Mouse (Mus musculus) erythroblast, embryonic 14.5 days (primary cell): ENCODE data around the gene Ppie. TPM values are rescaled to one million over a fixed set of nuclear protein-coding genes. Genes with fewer than 3 reads are reported as not detected.

ENCODE experiments used
- H3K27me3 ChIP-seq: 2 replicates; pipeline ENCODE4 v1.6.1; 2012; ENCODE audit warnings: inconsistent platforms; ENCODE audit not compliant: control insufficient read depth
- H3K36me3 ChIP-seq: 2 replicates; pipeline ENCODE4 v1.6.1; 2012; ENCODE audit warnings: mild to moderate bottlenecking, inconsistent platforms; ENCODE audit not compliant: control insufficient read depth
- H3K4me1 ChIP-seq: 2 replicates; pipeline ENCODE4 v1.6.1; 2012; ENCODE audit warnings: inconsistent platforms; ENCODE audit not compliant: control insufficient read depth
- H3K4me3 ChIP-seq: replicated peaks from 2 replicates; pipeline ENCODE3; 2012; ENCODE audit warnings: moderate library complexity, mild to moderate bottlenecking, inconsistent platforms
- H3K9me3 ChIP-seq: 2 replicates; pipeline ENCODE4 v1.6.1; 2012; ENCODE audit warnings: low read length, inconsistent platforms, mixed read lengths; ENCODE audit not compliant: control insufficient read depth
- GATA1 ChIP-seq: IDR thresholded peaks from 2 replicates; pipeline ENCODE4 v1.6.1; 2012; ENCODE audit warnings: low read length, inconsistent platforms, mixed read lengths
- TAL1 ChIP-seq: IDR thresholded peaks from 3 replicates; pipeline ENCODE4 v1.6.1; 2012; ENCODE audit warnings: low read length, inconsistent platforms, mixed read lengths
- polyA plus RNA-seq: library from polyadenylated mRNA; stranded (reverse); fragments of >175 nt; gene quantifications from 2 replicates; pipeline ENCODE4 v1.2.3, GENCODE M21; 2012

Gene Ppie
- polyA plus RNA-seq, 1 experiment: 0.44 TPM

DNA sequence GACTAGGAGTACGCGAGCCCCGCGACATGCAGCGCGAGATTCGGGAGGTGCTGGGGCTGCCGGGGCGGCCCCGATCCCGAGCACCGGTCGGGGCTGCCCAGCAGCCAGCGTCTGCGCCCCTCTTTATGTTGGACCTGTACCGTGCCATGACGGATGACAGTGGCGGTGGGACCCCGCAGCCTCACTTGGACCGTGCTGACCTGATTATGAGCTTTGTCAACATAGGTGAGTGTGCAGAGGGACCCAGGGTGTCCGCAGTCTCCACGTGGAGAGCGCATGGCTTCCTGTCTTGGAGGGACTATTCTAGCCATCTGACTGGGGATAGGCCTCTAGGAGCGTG, 34.3 kb downstream of the Ppie start:
- peaks cover 44% of the 10 kb centered on the region for H3K27me3 ChIP-seq
- H3K9me3 ChIP-seq: no peaks in the 10 kb centered on the region; the same call in 1 of the 2 replicates
- H3K36me3 ChIP-seq: no peaks in the 10 kb centered on the region
- H3K4me3 ChIP-seq: no peak overlapping the region
- peaks cover 6% of the 10 kb centered on the region for H3K4me1 ChIP-seq
- TF ChIP-seq TAL1: no peak
- no peak for TF ChIP-seq GATA1

DNA sequence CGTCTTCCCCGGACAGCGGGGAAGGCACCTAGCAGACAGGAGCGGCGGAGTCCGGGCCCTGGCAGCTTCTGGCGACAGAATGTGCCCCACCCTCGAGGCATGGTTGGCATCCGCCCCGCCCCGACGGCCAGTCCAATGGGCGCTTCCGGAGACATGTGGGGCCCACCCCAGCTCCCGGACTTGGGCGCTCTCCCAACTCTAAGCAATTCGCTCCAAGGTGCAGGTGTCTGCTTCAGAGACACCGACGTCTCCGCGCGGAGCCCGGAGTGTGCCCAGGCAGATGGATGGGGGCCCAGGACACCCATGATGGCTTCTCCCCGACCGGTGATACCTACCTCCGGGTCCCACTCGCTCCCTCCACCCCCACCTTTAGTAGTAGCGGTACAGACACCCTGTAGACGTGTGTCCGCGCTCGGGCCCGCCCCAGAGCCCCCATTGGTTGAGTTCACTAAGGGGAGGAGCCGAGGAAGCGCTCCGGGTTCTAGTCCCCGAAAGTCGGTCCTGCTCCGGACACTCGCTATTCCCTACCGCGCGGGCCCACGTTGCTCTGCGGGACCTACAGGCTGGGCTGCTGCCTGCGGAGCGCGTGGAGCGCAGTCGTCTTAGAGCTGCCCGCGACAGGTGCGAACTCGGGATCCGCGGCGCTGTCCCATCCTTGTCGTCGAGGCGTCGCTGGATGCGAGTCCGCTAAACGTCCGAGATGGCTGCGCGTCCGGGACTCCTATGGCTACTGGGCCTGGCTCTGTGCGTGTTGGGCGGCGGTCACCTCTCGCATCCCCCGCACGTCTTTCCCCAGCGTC, 34.9 kb downstream of the Ppie start, which contains the start of gene Bmp8b:
Bmp8b (plus strand) TSS at position 515 of the 800 bp plus-strand sequence.
- no peak for TF ChIP-seq GATA1
- no peak for TF ChIP-seq TAL1
- Histone ChIP-seq H3K4me1 (peaks cover 6% of the 10 kb centered on the region), H3K27me3 (peaks cover 44% of the 10 kb centered on the region), H3K4me3 (no peak within 1 kb of the TSS), H3K36me3 (no peaks in the 10 kb centered on the region), H3K9me3 (no peaks in the 10 kb centered on the region; the same call in 1 of the 2 replicates)

DNA sequence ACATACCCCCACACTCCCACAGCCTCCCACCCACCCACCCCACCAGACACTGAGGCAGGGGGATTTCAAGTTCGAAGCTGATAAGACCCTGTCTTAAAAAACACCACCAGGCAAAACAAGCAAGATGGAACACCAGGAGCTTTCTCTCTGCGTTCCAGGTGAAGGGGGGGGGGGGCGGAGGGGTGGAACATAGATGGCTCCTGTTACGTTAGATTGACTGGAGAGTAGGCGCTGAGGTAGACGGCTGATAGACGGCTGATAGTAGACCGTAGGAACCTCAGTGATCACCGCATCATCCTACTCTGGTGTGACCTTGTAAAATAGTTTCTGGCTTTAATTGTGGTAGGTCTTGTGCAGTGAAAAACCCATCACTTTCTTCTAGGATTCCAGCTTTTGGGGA, 45.9 kb downstream of the Ppie start:
- no peaks in the 10 kb centered on the region; the same call in 1 of the 2 replicates for H3K4me1 ChIP-seq
- no peaks in the 10 kb centered on the region for H3K9me3 ChIP-seq
- peaks cover 4% of the 10 kb centered on the region for H3K27me3 ChIP-seq
- no peak overlapping the region for H3K4me3 ChIP-seq
- H3K36me3 ChIP-seq: no peaks in the 10 kb centered on the region
- TF ChIP-seq GATA1: no peak
- TF ChIP-seq TAL1: no peak

DNA sequence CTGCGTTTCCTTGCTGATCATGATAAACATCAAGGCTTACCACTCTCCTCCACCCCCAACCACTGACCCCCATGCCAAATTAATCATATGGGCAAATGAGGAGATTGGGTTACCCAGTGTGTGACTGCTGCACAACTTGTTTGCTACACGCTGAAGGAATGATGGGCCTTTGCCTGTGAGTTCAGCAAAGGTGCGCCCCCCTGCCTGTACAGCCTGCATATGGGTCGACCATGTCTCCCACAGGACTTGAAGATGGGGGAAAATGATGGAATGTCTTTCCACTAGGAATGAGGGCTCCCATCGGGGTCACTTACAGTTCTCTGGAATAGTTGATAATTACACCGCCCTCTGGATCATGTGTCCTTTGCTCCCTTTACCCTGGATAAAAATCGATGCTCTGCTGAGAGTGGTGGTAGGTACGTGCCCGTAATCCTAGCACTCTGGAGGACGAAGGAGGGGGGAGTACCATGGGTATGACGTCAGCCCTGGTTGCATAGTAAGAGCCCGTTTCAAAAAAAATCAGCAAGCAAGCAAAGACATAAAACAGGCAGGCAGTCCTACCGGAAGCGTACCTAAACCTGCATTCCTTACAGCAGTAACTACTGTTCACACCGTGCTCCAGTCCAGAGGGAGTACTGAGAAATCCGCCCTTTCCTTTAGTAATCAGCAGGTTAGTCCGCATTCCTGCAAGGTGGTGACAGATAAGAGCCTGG, 46.5 kb downstream of the Ppie start:
- Histone ChIP-seq H3K27me3 (peaks cover 4% of the 10 kb centered on the region), H3K9me3 (no peaks in the 10 kb centered on the region), H3K36me3 (no peaks in the 10 kb centered on the region), H3K4me3 (no peak overlapping the region), H3K4me1 (no peaks in the 10 kb centered on the region; the same call in 1 of the 2 replicates)
- TF ChIP-seq GATA1: no peak

DNA sequence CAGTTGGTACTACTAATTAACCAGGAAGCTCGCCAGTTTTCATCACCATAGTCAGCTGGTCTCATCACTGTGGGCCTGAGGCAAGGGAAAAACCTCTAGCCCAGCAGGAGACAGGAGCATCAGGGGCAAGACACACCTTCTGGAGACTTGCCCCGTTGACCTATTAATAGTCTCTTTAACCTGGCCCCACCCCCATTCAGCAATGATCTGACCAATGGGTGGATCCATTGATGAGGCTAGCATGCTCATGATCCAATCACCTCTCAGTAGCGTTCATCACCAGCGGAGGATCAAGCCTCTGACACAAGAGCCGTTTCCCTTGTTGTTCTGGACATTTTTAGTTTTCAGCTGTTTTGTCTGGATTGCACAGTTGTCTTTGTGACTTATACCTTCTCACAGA, 47.1 kb downstream of the Ppie start:
- H3K27me3 ChIP-seq: peaks cover 4% of the 10 kb centered on the region
- no peak for TF ChIP-seq TAL1
- no peak for TF ChIP-seq GATA1
- H3K4me1 ChIP-seq: no peaks in the 10 kb centered on the region; the same call in 1 of the 2 replicates
- H3K9me3 ChIP-seq: no peaks in the 10 kb centered on the region
- H3K4me3 ChIP-seq: no peak overlapping the region
- no peaks in the 10 kb centered on the region for H3K36me3 ChIP-seq

DNA sequence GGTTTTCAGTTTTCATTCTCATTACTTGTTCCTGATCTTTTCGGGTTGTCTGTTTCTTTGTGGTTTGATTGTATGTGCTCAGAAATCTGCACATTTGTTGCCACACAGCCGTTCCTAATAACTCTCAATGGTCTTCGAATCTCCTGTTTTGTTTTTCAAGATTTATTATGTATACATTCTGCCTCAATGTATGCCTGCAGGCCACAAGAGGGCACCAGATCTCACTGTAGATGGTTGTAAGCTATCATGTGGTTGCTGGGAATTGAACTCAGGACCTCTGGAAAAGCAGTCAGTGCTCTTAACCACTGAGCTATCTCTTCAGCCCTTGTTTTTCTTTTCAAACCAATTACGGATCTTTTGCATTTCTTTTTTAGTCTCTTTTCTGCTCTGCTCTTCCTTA, 53.4 kb downstream of the Ppie start:
- no peak for TF ChIP-seq TAL1
- Histone ChIP-seq H3K36me3 (no peaks in the 10 kb centered on the region), H3K9me3 (no peaks in the 10 kb centered on the region), H3K4me1 (no peaks in the 10 kb centered on the region), H3K4me3 (no peak overlapping the region), H3K27me3 (peaks cover 3% of the 10 kb centered on the region; the same call in 1 of the 2 replicates)

DNA sequence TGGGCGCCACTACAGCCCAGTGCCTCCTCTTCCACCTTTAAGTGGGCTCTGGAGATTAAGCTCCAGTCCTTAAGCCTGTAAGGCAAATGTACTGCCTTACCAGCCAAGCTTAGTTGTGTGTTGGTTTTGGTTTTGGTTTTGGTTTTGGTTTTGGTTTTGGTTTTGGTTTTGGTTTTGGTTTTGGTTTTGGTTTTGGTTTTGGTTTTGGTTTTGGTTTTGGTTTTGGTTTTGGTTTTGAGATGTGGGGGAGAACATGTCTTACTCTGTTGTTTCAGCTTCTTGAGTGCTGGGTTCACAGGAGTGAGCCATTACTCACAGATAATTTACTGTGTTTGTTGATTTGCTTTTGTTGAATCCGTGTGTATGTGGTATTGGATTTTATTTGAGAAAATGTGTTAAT, 54.5 kb downstream of the Ppie start:
- no peaks in the 10 kb centered on the region for H3K36me3 ChIP-seq
- H3K4me3 ChIP-seq: no peak overlapping the region
- H3K9me3 ChIP-seq: no peaks in the 10 kb centered on the region
- H3K4me1 ChIP-seq: no peaks in the 10 kb centered on the region; the same call in 1 of the 2 replicates
- peaks cover 6% of the 10 kb centered on the region for H3K27me3 ChIP-seq
- TF ChIP-seq TAL1: no peak
- TF ChIP-seq GATA1: no peak

DNA sequence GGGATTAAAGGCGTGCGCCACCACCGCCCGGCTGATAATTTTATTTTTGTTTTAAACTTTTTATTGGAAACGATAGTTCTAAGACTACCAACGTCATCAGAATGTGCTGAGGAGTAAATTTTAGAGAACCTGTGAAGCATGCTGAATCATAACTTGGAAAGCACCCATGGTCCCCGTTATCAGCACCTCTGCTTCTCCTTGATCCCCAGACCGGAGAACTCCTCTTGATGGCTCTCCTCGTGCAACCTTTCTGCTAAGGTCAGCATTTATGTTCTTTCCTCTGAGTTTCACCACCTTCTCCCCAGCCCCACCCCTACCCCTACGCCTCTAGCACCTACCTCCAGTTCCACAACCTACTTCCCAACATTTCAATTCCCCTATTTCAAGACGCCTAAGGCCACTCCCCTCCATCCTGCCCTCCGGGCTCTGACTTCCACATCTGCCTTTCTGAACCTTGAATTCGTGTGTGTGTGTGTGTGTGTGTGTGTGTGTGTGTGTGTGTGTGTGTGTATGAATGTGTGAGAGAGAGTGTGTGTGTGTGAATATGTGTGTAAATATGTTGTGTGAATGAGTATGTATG, 56.3 kb downstream of the Ppie start:
- peaks cover 6% of the 10 kb centered on the region for H3K27me3 ChIP-seq
- no peak for TF ChIP-seq GATA1
- TF ChIP-seq TAL1: no peak
- H3K9me3 ChIP-seq: no peaks in the 10 kb centered on the region
- no peaks in the 10 kb centered on the region for H3K36me3 ChIP-seq
- no peak overlapping the region for H3K4me3 ChIP-seq
- peaks cover 7% of the 10 kb centered on the region for H3K4me1 ChIP-seq
